Mouse (Mus musculus) spleen, adult 12 weeks (tissue): ENCODE measurements at regions not wholly inside any gene's neighbourhood (a gene's known extent, or its start where the extent isn't known, plus 50 kb on each side); places are given as distances from the start of the nearest gene placed in this dataset.

Source experiments
- DNase-seq: peaks from one replicate; pipeline ENCODE4 v3.0.0; 2022; ENCODE audit warnings: low spot score

- no peak for DNase-seq
These were observed 232.7 kb upstream of the Zmiz1 start for GRCm38 (mm10) chr14:25226155-25226839.

GRCm38 (mm10) chr14:25226840-25227506 is 232.0 kb upstream of the Zmiz1 start:
- no peak for DNase-seq

- no peak for DNase-seq
These were observed 230.5 kb upstream of the Zmiz1 start for GRCm38 (mm10) chr14:25228321-25229047.

GRCm38 (mm10) chr14:25229569-25229968 is 229.4 kb upstream of the Zmiz1 start:
- DNase-seq, result no peak

- DNase-seq, result no peak
These were observed 227.1 kb upstream of the Zmiz1 start for GRCm38 (mm10) chr14:25231881-25232280.

- no peak for DNase-seq
These were observed 222.5 kb upstream of the Zmiz1 start for GRCm38 (mm10) chr14:25236421-25236973.

- no peak for DNase-seq
These were observed 219.5 kb upstream of the Zmiz1 start for GRCm38 (mm10) chr14:25239335-25239960.

GRCm38 (mm10) chr14:25242753-25243152 is 216.2 kb upstream of the Zmiz1 start:
- DNase-seq, result no peak

GRCm38 (mm10) chr14:25243289-25243688 is 215.7 kb upstream of the Zmiz1 start:
- no peak for DNase-seq

- DNase-seq, result no peak
These were observed 215.3 kb upstream of the Zmiz1 start for GRCm38 (mm10) chr14:25243698-25244097.

GRCm38 (mm10) chr14:25244841-25245240 is 214.1 kb upstream of the Zmiz1 start:
- no peak for DNase-seq

- DNase-seq, result no peak
These were observed 213.3 kb upstream of the Zmiz1 start for GRCm38 (mm10) chr14:25245691-25246090.

GRCm38 (mm10) chr14:25248941-25249340 is 210.0 kb upstream of the Zmiz1 start:
- no peak for DNase-seq

- no peak for DNase-seq
These were observed 205.8 kb upstream of the Zmiz1 start for GRCm38 (mm10) chr14:25253016-25253850.

- DNase-seq, result no peak
These were observed 195.9 kb upstream of the Zmiz1 start for GRCm38 (mm10) chr14:25263121-25263520.

- DNase-seq, result no peak
These were observed 192.1 kb upstream of the Zmiz1 start for GRCm38 (mm10) chr14:25266846-25267245.

GRCm38 (mm10) chr14:25268090-25268631 is 190.8 kb upstream of the Zmiz1 start:
- no peak for DNase-seq

GRCm38 (mm10) chr14:25270227-25270876 is 188.6 kb upstream of the Zmiz1 start:
- no peak for DNase-seq

- DNase-seq, result no peak
These were observed 186.4 kb upstream of the Zmiz1 start for GRCm38 (mm10) chr14:25272366-25273156.

- no peak for DNase-seq
These were observed 179.2 kb upstream of the Zmiz1 start for GRCm38 (mm10) chr14:25279751-25280150.
